Mouse (Mus musculus): ENCODE measurements around the gene Catsperz. TPM values are rescaled to one million over a fixed set of nuclear protein-coding genes. Genes with fewer than 3 reads are reported as not detected.

The Catsperz gene
- total RNA-seq, 2 experiments from 2014 or later, result not detected

- DNase-seq, result peak; percentile 61
- H3K4me3 ChIP-seq, result no peak overlapping the region
- TF ChIP-seq CTCF (IDR thresholded peaks at IDR 0.05), result peak; percentile 38
- intact Hi-C loops (cut with DNase I), result no loop called here
- peak overlapping the region; percentile 100 for H3K27ac ChIP-seq
Measured at GRCm38 (mm10) chr19:6954046-6954445, 28.9 kb upstream of the Catsperz start.

- Histone ChIP-seq H3K4me3 (peak overlapping the region; percentile 82), H3K27ac (peak overlapping the region; percentile 100)
- DNase-seq, result peak; percentile 65
- no peak for TF ChIP-seq CTCF (IDR thresholded peaks at IDR 0.05)
- intact Hi-C loops (cut with DNase I), result loop anchor here (2.0 kb wide), 1 partner anchor 16 kb away; no protein-coding TSS in a partner anchor
Measured at GRCm38 (mm10) chr19:6952712-6953037, 27.5 kb upstream of the Catsperz start.

- Histone ChIP-seq H3K27ac (peak overlapping the region; percentile 100), H3K4me3 (peak overlapping the region; percentile 82)
- intact Hi-C loops (cut with DNase I), result loop anchor here (1.0 to 2.0 kb wide), 2 partner anchors 10 to 17 kb away; partner anchors contain the start of gene Gpr137
Measured at GRCm38 (mm10) chr19:6951994-6952711, 27.0 kb upstream of the Catsperz start.

GRCm38 (mm10) chr19:6951381-6951968 lies 26.3 kb upstream of the Catsperz start:
- TF ChIP-seq CTCF (IDR thresholded peaks at IDR 0.05), result no peak
- intact Hi-C loops (cut with DNase I), result loop anchor here (1.0 kb wide), 1 partner anchor 9 kb away; the partner anchor contains the start of gene Gpr137
- peak; percentile 95 for DNase-seq

More at GRCm38 (mm10) chr19:6951994-6952711, 27.0 kb upstream of the Catsperz start:
- peak; percentile 93 for DNase-seq
- TF ChIP-seq CTCF (IDR thresholded peaks at IDR 0.05), result no peak

GRCm38 (mm10) chr19:6950613-6951153 lies 25.5 kb upstream of the Catsperz start:
- no peak for TF ChIP-seq CTCF (IDR thresholded peaks at IDR 0.05)
- Histone ChIP-seq H3K4me3 (peak overlapping the region; percentile 82), H3K27ac (peak overlapping the region; percentile 100)
- intact Hi-C loops (cut with DNase I), result loop anchor here (1.0 kb wide), 1 partner anchor 8 kb away; the partner anchor contains the start of gene Gpr137
- DNase-seq, result peak; percentile 54

More at GRCm38 (mm10) chr19:6951381-6951968, 26.3 kb upstream of the Catsperz start:
- Histone ChIP-seq H3K4me3 (peak overlapping the region; percentile 82), H3K27ac (peak overlapping the region; percentile 100)

- DNase-seq, result no peak
- H3K4me3 ChIP-seq, result peak overlapping the region; percentile 82
- no peak overlapping the region; the same call in 1 of the 2 replicates for H3K27ac ChIP-seq
- intact Hi-C loops (cut with DNase I), result no loop called here
- no peak for TF ChIP-seq CTCF (IDR thresholded peaks at IDR 0.05)
Measured at GRCm38 (mm10) chr19:6949951-6950350, 24.8 kb upstream of the Catsperz start.

GRCm38 (mm10) chr19:6949532-6949931 lies 24.4 kb upstream of the Catsperz start:
- TF ChIP-seq CTCF (IDR thresholded peaks at IDR 0.05), result no peak
- no peak overlapping the region for H3K27ac ChIP-seq
- intact Hi-C loops (cut with DNase I), result no loop called here
- no peak for DNase-seq
- H3K4me3 ChIP-seq, result no peak overlapping the region

- TF ChIP-seq CTCF (IDR thresholded peaks at IDR 0.05), result no peak
- Histone ChIP-seq H3K4me3 (no peak overlapping the region), H3K27ac (no peak overlapping the region)
- intact Hi-C loops (cut with DNase I), result no loop called here
- DNase-seq, result no peak
Measured at GRCm38 (mm10) chr19:6948186-6948585, 23.0 kb upstream of the Catsperz start.

- intact Hi-C loops (cut with DNase I), result no loop called here
- TF ChIP-seq CTCF (IDR thresholded peaks at IDR 0.05), result no peak
- no peak overlapping the region for H3K27ac ChIP-seq
- no peak for DNase-seq
- no peak overlapping the region for H3K4me3 ChIP-seq
Measured at GRCm38 (mm10) chr19:6947742-6948141, 22.6 kb upstream of the Catsperz start.

- no peak for DNase-seq
- intact Hi-C loops (cut with DNase I), result no loop called here
- H3K4me3 ChIP-seq, result no peak overlapping the region
- H3K27ac ChIP-seq, result no peak overlapping the region
- no peak for TF ChIP-seq CTCF (IDR thresholded peaks at IDR 0.05)
Measured at GRCm38 (mm10) chr19:6943709-6944108, 18.5 kb upstream of the Catsperz start.

GRCm38 (mm10) chr19:6942764-6943163 lies 17.6 kb upstream of the Catsperz start:
- peak overlapping the region; percentile 93 for H3K4me3 ChIP-seq
- H3K27ac ChIP-seq, result peak overlapping the region; percentile 95
- intact Hi-C loops (cut with DNase I), result loop anchor here (1.0 kb wide), 1 partner anchor 9 kb away; no protein-coding TSS in a partner anchor
- TF ChIP-seq CTCF (IDR thresholded peaks at IDR 0.05), result no peak
- DNase-seq, result no peak

GRCm38 (mm10) chr19:6942249-6942691 lies 17.1 kb upstream of the Catsperz start, which contains the start of gene Gpr137:
TSS of gene Gpr137 (minus strand) at chr19:6942480.
- peak; percentile 98 for DNase-seq
- TF ChIP-seq CTCF (IDR thresholded peaks at IDR 0.05), result no peak
- Histone ChIP-seq H3K27ac (peak within 1 kb of the TSS; percentile 95), H3K4me3 (peak within 1 kb of the TSS; percentile 93)
- intact Hi-C loops (cut with DNase I), result loop anchor here (1.0 kb wide), 1 partner anchor 9 kb away; no protein-coding TSS in a partner anchor

All from gastrocnemius, adult 2 months (tissue).